Mouse (Mus musculus) C2C12 (cell line): ENCODE measurements around the gene Nsd1.

Experiments used
- CEBPB ChIP-seq: IDR thresholded peaks from one replicate; pipeline ENCODE4 v1.6.1; 2011; ENCODE audit warnings: low read depth, mild to moderate bottlenecking, control low read depth, moderate library complexity
- CTCF ChIP-seq: IDR thresholded peaks from one replicate; pipeline ENCODE4 v1.5.1; 2011; ENCODE audit not compliant: control insufficient read depth, insufficient read depth, insufficient read length
- FOSL1 ChIP-seq: IDR thresholded peaks from one replicate; pipeline ENCODE4 v1.8.0; 2011; ENCODE audit warnings: mild to moderate bottlenecking, low read length; ENCODE audit not compliant: poor library complexity, insufficient read depth, severe bottlenecking
- MAX ChIP-seq: IDR thresholded peaks from one replicate; pipeline ENCODE4 v1.6.1; 2011; ENCODE audit warnings: mild to moderate bottlenecking, control low read depth
- MYOG ChIP-seq: IDR thresholded peaks from one replicate; pipeline ENCODE4 v1.6.1; 2011; ENCODE audit not compliant: control insufficient read depth, insufficient read length; ENCODE audit errors: extremely low read depth
- USF1 ChIP-seq: IDR thresholded peaks from one replicate; pipeline ENCODE4 v1.6.1; 2011; ENCODE audit warnings: low read depth, mild to moderate bottlenecking, control low read depth, moderate library complexity

GRCm38 (mm10) chr13:55191535-55191934 is 18.0 kb upstream of the Nsd1 start:
- TF ChIP-seq MYOG (no peak), CTCF (no peak), USF1 (no peak), FOSL1 (no peak), MAX (no peak), CEBPB (no peak)
